Mouse (Mus musculus): ENCODE results near the gene H2-D1. TPM values are rescaled to one million over a fixed set of nuclear protein-coding genes. Genes with fewer than 3 reads are reported as not detected.

The H2-D1 gene
- polyA plus RNA-seq, 1 experiment from 2014 or later = 118 TPM

- Histone ChIP-seq H3K4me2 (peak overlapping the region; percentile 66), H3K36me3 (peaks cover 33% of the 10 kb centered on the region), H3K4me3 (peak overlapping the region; percentile 90), H3K4me1 (replicated peaks) (peaks cover 48% of the 10 kb centered on the region), H3K9ac (peak overlapping the region; percentile 97), H3K9me3 (no peaks in the 10 kb centered on the region), H3K27me3 (no peaks in the 10 kb centered on the region), H3K27ac (replicated peaks) (peak overlapping the region; percentile 99)
- peak; percentile 42 for ATAC-seq (ENCODE audit: low FRiP score, low read depth)
- under 1% methylated on average over 53 of the region's 55 CpGs for WGBS
These were observed 20.3 kb upstream of the H2-D1 start for GRCm38 (mm10) chr17:35242015-35242941.

- H3K36me3 ChIP-seq = peaks cover 41% of the 10 kb centered on the region
These were observed 19.4 kb upstream of the H2-D1 start for GRCm38 (mm10) chr17:35243086-35243485.

GRCm38 (mm10) chr17:35244999-35245398, 17.5 kb upstream of the H2-D1 start:
- Histone ChIP-seq H3K27ac (replicated peaks) (no peak overlapping the region), H3K9me3 (no peaks in the 10 kb centered on the region), H3K27me3 (no peaks in the 10 kb centered on the region), H3K9ac (0 out of 2 replicates have a peak overlapping the region, but pooled peaks have one; percentile 0), H3K4me2 (peak overlapping the region; percentile 66), H3K36me3 (peaks cover 59% of the 10 kb centered on the region), H3K4me1 (replicated peaks) (peaks cover 44% of the 10 kb centered on the region), H3K4me3 (0 out of 2 replicates have a peak overlapping the region, but pooled peaks have one; percentile 10)
- 77% methylated on average over 2 of the region's 2 CpGs for WGBS
- ATAC-seq (ENCODE audit: low FRiP score, low read depth) = no peak

More at GRCm38 (mm10) chr17:35243086-35243485, 19.4 kb upstream of the H2-D1 start:
- peak overlapping the region; percentile 90 for H3K4me3 ChIP-seq
- WGBS = 2% methylated on average over 16 of the region's 16 CpGs
- ATAC-seq (ENCODE audit: low FRiP score, low read depth) = no peak
- peak overlapping the region; percentile 99 for H3K27ac ChIP-seq (replicated peaks)
- no peaks in the 10 kb centered on the region for H3K9me3 ChIP-seq
- H3K4me2 ChIP-seq = peak overlapping the region; percentile 66
- H3K4me1 ChIP-seq (replicated peaks) = peaks cover 45% of the 10 kb centered on the region
- H3K27me3 ChIP-seq = no peaks in the 10 kb centered on the region
- H3K9ac ChIP-seq = peak overlapping the region; percentile 97

- H3K4me2 ChIP-seq = peak overlapping the region; percentile 66; the same call in 1 of the 2 replicates
- ATAC-seq (ENCODE audit: low FRiP score, low read depth) = no peak
- WGBS = 81% methylated on average over 15 of the region's 15 CpGs
- no peaks in the 10 kb centered on the region for H3K9me3 ChIP-seq
- 0 out of 2 replicates have a peak overlapping the region, but pooled peaks have one; percentile 10 for H3K4me3 ChIP-seq
- H3K36me3 ChIP-seq = peaks cover 69% of the 10 kb centered on the region
- peak overlapping the region; percentile 7; the same call in 1 of the 2 replicates for H3K9ac ChIP-seq
- H3K27me3 ChIP-seq = no peaks in the 10 kb centered on the region
- peaks cover 35% of the 10 kb centered on the region for H3K4me1 ChIP-seq (replicated peaks)
- H3K27ac ChIP-seq (replicated peaks) = no peak overlapping the region
These were observed 16.6 kb upstream of the H2-D1 start for GRCm38 (mm10) chr17:35245731-35246623.

GRCm38 (mm10) chr17:35247144-35247543, 15.4 kb upstream of the H2-D1 start:
- no peak overlapping the region for H3K9ac ChIP-seq

GRCm38 (mm10) chr17:35248986-35249385, 13.5 kb upstream of the H2-D1 start:
- ATAC-seq (ENCODE audit: low FRiP score, low read depth) = no peak
- no peaks in the 10 kb centered on the region for H3K9me3 ChIP-seq
- 92% methylated on average over 14 of the region's 14 CpGs for WGBS
- H3K4me1 ChIP-seq (replicated peaks) = peaks cover 25% of the 10 kb centered on the region
- H3K4me3 ChIP-seq = no peak overlapping the region
- H3K27ac ChIP-seq (replicated peaks) = no peak overlapping the region
- no peak overlapping the region for H3K9ac ChIP-seq
- H3K4me2 ChIP-seq = no peak overlapping the region
- H3K36me3 ChIP-seq = peaks cover 92% of the 10 kb centered on the region
- no peaks in the 10 kb centered on the region for H3K27me3 ChIP-seq

More at GRCm38 (mm10) chr17:35247144-35247543, 15.4 kb upstream of the H2-D1 start:
- peaks cover 75% of the 10 kb centered on the region for H3K36me3 ChIP-seq
- no peak overlapping the region for H3K27ac ChIP-seq (replicated peaks)
- peaks cover 35% of the 10 kb centered on the region for H3K4me1 ChIP-seq (replicated peaks)
- ATAC-seq (ENCODE audit: low FRiP score, low read depth) = no peak
- WGBS = 79% methylated on average over 7 of the region's 7 CpGs
- H3K27me3 ChIP-seq = no peaks in the 10 kb centered on the region
- H3K9me3 ChIP-seq = no peaks in the 10 kb centered on the region
- no peak overlapping the region for H3K4me3 ChIP-seq
- no peak overlapping the region for H3K4me2 ChIP-seq

- H3K9ac ChIP-seq = no peak overlapping the region
- ATAC-seq (ENCODE audit: low FRiP score, low read depth) = no peak
- H3K4me3 ChIP-seq = no peak overlapping the region
- H3K27me3 ChIP-seq = no peaks in the 10 kb centered on the region
- no peaks in the 10 kb centered on the region for H3K9me3 ChIP-seq
- H3K36me3 ChIP-seq = peaks cover 90% of the 10 kb centered on the region
- WGBS = 84% methylated on average over 19 of the region's 19 CpGs
- no peak overlapping the region for H3K27ac ChIP-seq (replicated peaks)
- H3K4me2 ChIP-seq = no peak overlapping the region
- H3K4me1 ChIP-seq (replicated peaks) = peaks cover 19% of the 10 kb centered on the region
These were observed 12.9 kb upstream of the H2-D1 start for GRCm38 (mm10) chr17:35249451-35250197.

GRCm38 (mm10) chr17:35250348-35251120, 12.0 kb upstream of the H2-D1 start:
- ATAC-seq (ENCODE audit: low FRiP score, low read depth) = no peak
- Histone ChIP-seq H3K4me3 (no peak overlapping the region), H3K9ac (no peak overlapping the region), H3K4me1 (replicated peaks) (peaks cover 10% of the 10 kb centered on the region), H3K36me3 (peaks cover 82% of the 10 kb centered on the region), H3K9me3 (no peaks in the 10 kb centered on the region), H3K27me3 (no peaks in the 10 kb centered on the region), H3K4me2 (no peak overlapping the region), H3K27ac (replicated peaks) (no peak overlapping the region)
- WGBS = 85% methylated on average over 3 of the region's 3 CpGs

- 85% methylated on average over 15 of the region's 15 CpGs for WGBS
- Histone ChIP-seq H3K9me3 (no peaks in the 10 kb centered on the region), H3K9ac (no peak overlapping the region), H3K27ac (replicated peaks) (no peak overlapping the region), H3K4me1 (replicated peaks) (peaks cover 2% of the 10 kb centered on the region), H3K4me3 (no peak overlapping the region), H3K4me2 (no peak overlapping the region), H3K27me3 (no peaks in the 10 kb centered on the region), H3K36me3 (peaks cover 75% of the 10 kb centered on the region)
- ATAC-seq (ENCODE audit: low FRiP score, low read depth) = no peak
These were observed 11.3 kb upstream of the H2-D1 start for GRCm38 (mm10) chr17:35251162-35251719.

GRCm38 (mm10) chr17:35251981-35252380, 10.5 kb upstream of the H2-D1 start:
- Histone ChIP-seq H3K9me3 (no peaks in the 10 kb centered on the region), H3K4me2 (no peak overlapping the region), H3K27ac (replicated peaks) (no peak overlapping the region), H3K4me3 (no peak overlapping the region), H3K4me1 (replicated peaks) (no peaks in the 10 kb centered on the region), H3K36me3 (peaks cover 68% of the 10 kb centered on the region), H3K9ac (no peak overlapping the region), H3K27me3 (no peaks in the 10 kb centered on the region)
- WGBS = 82% methylated on average over 5 of the region's 5 CpGs
- ATAC-seq (ENCODE audit: low FRiP score, low read depth) = no peak

All from hindbrain, embryonic 15.5 days (tissue).